Mouse (Mus musculus) testis, adult 2 months (tissue): ENCODE results near the gene Chn2.

Experiments used
- CTCF ChIP-seq: fragments of 200-500 bp; IDR thresholded peaks from 2 replicates; pipeline ENCODE4 v1.5.1; 2012; ENCODE audit warnings: low read depth, mild to moderate bottlenecking, inconsistent platforms, low read length, moderate library complexity; ENCODE audit not compliant: control insufficient read depth, insufficient read depth, insufficient replicate concordance
- POLR2A ChIP-seq: fragments of 200-500 bp; IDR thresholded peaks from 2 replicates; pipeline ENCODE4 v1.6.1; 2012; ENCODE audit warnings: low read depth, mild to moderate bottlenecking, inconsistent platforms, low read length, moderate library complexity; ENCODE audit not compliant: control insufficient read depth

DNA sequence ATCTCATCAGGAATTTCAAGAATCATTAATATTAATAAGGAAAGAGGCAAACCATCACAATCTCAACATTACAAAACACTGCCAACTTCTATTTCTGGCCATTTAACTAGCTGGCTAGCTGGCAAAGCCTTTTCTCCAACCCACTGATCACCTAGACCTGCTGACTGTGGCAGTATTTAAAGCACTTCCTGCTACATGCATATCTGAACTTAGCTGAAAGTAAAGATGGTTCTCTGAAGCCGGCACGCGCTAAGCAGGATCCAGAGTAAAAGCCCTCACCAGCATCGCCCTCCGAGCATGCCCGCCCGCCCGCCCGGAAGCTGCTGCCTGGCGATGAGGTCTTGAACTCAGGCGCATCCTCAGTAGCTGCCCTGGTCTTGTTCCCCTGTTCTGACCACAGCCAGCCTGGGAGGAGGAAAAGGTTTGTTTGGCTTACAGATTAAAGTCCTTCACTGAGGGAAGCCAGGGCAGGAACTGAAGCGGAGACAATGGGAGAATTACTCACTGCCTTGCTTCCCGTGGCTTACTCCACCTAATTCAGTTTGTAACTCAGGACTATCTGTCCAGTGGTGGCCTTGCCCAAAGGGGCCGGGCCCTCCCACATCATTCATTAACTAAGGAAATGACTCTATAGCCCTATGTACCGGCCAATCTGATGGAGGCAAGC lies 18.1 kb upstream of the Chn2 start:
- TF ChIP-seq CTCF (no peak), POLR2A (no peak)
